Mouse (Mus musculus) lung, postnatal 0 days (tissue): ENCODE measurements around the gene Sash1.

ENCODE experiments used
- CTCF ChIP-seq: IDR thresholded peaks from 2 replicates; pipeline ENCODE4 v1.5.1; 2016; ENCODE audit warnings: antibody characterized with exemption, mild to moderate bottlenecking
- EP300 ChIP-seq: IDR thresholded peaks from 2 replicates; pipeline ENCODE4 v1.6.1; 2016; ENCODE audit warnings: antibody characterized with exemption, mild to moderate bottlenecking, control low read depth

DNA sequence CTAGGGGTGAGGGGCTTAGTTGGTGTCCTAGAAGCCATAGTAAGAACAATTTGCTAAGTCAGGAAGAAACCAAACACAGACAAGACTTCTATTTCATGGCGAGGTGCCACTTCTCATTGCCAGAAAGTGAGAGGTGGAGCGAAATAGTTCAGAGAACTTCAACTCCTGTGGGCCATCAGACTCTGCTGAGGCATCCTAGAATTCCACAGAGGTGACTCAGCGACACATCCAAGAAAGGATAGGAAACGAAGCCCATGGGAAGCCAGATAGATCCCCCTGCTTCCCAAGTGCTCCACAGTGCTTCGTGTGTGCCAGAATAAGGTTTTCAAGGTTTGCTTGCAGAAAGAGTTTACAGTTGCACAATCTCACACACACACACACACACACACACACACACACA is 209.1 kb downstream of the Sash1 start:
- TF ChIP-seq CTCF, result no peak
- TF ChIP-seq EP300, result no peak
